Mouse (Mus musculus) hematopoietic stem cell, adult 5-6 weeks (primary cell): ENCODE measurements around the gene Gpr157. TPM values are rescaled to one million over a fixed set of nuclear protein-coding genes. Genes with fewer than 3 reads are reported as not detected.

Source experiments
- ATAC-seq, 2 experiments: fragments of 125-278 bp in 1 of 2; replicated peaks in 1 of 2; 2 replicates each; pipeline ENCODE4 v1.8.0; 2016 to 2017; ENCODE audit warnings: inconsistent platforms in 2 of 2, mild to moderate bottlenecking in 2 of 2, moderate number of reproducible peaks in 2 of 2, low read depth in 1 of 2, moderate TSS enrichment in 1 of 2; ENCODE audit not compliant: low FRiP score in 2 of 2, poor library complexity in 2 of 2, severe bottlenecking in 2 of 2, insufficient read depth in 1 of 2, low TSS enrichment in 1 of 2
- total RNA-seq: library from RNA; stranded (forward); fragments of 172-1452, 232-1000 nt; gene quantifications from 2 replicates; pipeline ENCODE4 v1.2.3, GENCODE M21; 2017

The Gpr157 gene
- total RNA-seq, 1 experiment from 2014 or later, result 4.0 TPM

GRCm38 (mm10) chr4:150122476-150122875 is 35.3 kb downstream of the Gpr157 start:
- ATAC-seq, result no peak

- no peak for ATAC-seq
Measured at GRCm38 (mm10) chr4:150126373-150126772, 39.2 kb downstream of the Gpr157 start.

GRCm38 (mm10) chr4:150127894-150128293 is 40.7 kb downstream of the Gpr157 start:
- ATAC-seq, result no peak

- ATAC-seq, result no peak
Measured at GRCm38 (mm10) chr4:150128571-150128970, 41.4 kb downstream of the Gpr157 start.

GRCm38 (mm10) chr4:150130661-150131060 is 43.5 kb downstream of the Gpr157 start:
- no peak for ATAC-seq

- ATAC-seq, result peak in 1 of 2 experiments; percentile 50; a peak in 1 of 4 replicates
Measured at GRCm38 (mm10) chr4:150132692-150133271, 45.6 kb downstream of the Gpr157 start.

GRCm38 (mm10) chr4:150135254-150135653 is 48.1 kb downstream of the Gpr157 start:
- no peak for ATAC-seq

GRCm38 (mm10) chr4:150136693-150137092 is 49.5 kb downstream of the Gpr157 start:
- ATAC-seq, result peak; percentile 70 to 72

GRCm38 (mm10) chr4:150137368-150138083 is 50.4 kb downstream of the Gpr157 start:
- ATAC-seq, result no peak

GRCm38 (mm10) chr4:150138084-150138543 is 50.9 kb downstream of the Gpr157 start:
- peak; percentile 75 to 80 for ATAC-seq

- ATAC-seq, result no peak
Measured at GRCm38 (mm10) chr4:150139090-150139489, 51.9 kb downstream of the Gpr157 start.

- ATAC-seq, result no peak
Measured at GRCm38 (mm10) chr4:150140346-150140745, 53.2 kb downstream of the Gpr157 start.

GRCm38 (mm10) chr4:150144242-150144641 is 57.1 kb downstream of the Gpr157 start:
- no peak for ATAC-seq

- ATAC-seq, result no peak
Measured at GRCm38 (mm10) chr4:150146286-150146685, 59.1 kb downstream of the Gpr157 start.

- no peak for ATAC-seq
Measured at GRCm38 (mm10) chr4:150151045-150151444, 63.9 kb downstream of the Gpr157 start.

- no peak for ATAC-seq
Measured at GRCm38 (mm10) chr4:150152483-150152882, 65.3 kb downstream of the Gpr157 start.

- no peak for ATAC-seq
Measured at GRCm38 (mm10) chr4:150155301-150155700, 68.1 kb downstream of the Gpr157 start.
